Mouse (Mus musculus): ENCODE data around the gene Nmi. TPM values are rescaled to one million over a fixed set of nuclear protein-coding genes. Genes with fewer than 3 reads are reported as not detected.

The Nmi gene
- polyA plus RNA-seq, 1 experiment from 2014 or later: 10.6 TPM

DNA sequence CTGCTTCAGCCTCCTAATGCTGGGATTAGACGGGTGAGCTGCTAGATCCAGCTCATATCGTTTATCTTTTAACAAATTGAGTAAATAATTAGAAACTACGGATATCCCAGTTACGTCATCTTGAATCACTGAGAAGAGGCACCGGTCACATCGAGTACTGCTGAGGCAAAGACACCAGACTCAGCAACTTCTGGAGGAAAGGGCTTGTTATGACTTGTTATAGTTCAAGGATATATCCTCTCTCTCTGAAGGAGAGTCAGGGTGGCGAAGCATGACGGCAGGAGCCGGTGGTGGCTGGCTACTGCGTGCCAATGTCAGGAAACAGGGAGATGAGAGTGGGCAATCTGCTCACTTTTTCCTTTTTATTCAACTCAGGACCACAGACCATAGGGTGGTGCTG, 11.9 kb upstream of the Nmi start:
- H3K4me3 ChIP-seq (replicated peaks): no peak overlapping the region
- no peak overlapping the region for H3K27ac ChIP-seq
- no peaks in the 10 kb centered on the region for H3K27me3 ChIP-seq
- ATAC-seq (ENCODE audit: low read depth) (no peak), DNase-seq (no peak)
- no peaks in the 10 kb centered on the region for H3K36me3 ChIP-seq
- no peak overlapping the region for H3K9ac ChIP-seq
- H3K9me3 ChIP-seq (replicated peaks): no peaks in the 10 kb centered on the region
- no peak overlapping the region for H3K4me2 ChIP-seq
- peaks cover 7% of the 10 kb centered on the region; the same call in 1 of the 2 replicates for H3K4me1 ChIP-seq (replicated peaks)
- WGBS (ENCODE audit: insufficient replicate concordance): 78% methylated on average over 10 of the region's 10 CpGs

DNA sequence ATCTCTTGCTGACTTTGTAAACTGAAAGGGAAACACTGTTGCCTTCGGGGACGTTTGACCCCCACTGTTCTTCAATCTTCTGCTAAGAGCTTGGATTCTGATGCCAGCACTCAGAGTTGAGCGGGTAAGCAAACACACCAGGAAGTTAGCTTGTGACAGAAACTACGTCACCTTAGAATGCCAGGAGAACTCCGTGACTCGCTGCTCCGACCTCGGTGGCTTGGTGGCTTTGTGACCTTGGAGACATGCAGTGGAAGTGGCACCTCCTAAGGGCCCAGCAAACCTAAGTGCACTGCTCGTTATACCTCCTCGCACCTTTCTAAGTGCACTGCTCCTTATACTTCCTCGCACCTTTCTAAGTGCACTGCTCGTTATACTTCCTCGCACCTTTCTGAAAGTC, 9.0 kb upstream of the Nmi start:
- H3K9ac ChIP-seq: no peak overlapping the region
- DNase-seq (no peak), ATAC-seq (ENCODE audit: low read depth) (no peak)
- peaks cover 7% of the 10 kb centered on the region; the same call in 1 of the 2 replicates for H3K4me1 ChIP-seq (replicated peaks)
- H3K27ac ChIP-seq: no peak overlapping the region
- peak overlapping the region; percentile 51 for H3K4me2 ChIP-seq
- peak overlapping the region; percentile 29 for H3K4me3 ChIP-seq (replicated peaks)
- H3K9me3 ChIP-seq (replicated peaks): no peaks in the 10 kb centered on the region
- 30% methylated on average over 13 of the region's 13 CpGs for WGBS (ENCODE audit: insufficient replicate concordance)
- H3K27me3 ChIP-seq: no peaks in the 10 kb centered on the region
- H3K36me3 ChIP-seq: no peaks in the 10 kb centered on the region

- H3K4me1 ChIP-seq (replicated peaks): peaks cover 7% of the 10 kb centered on the region; the same call in 1 of the 2 replicates
- H3K9me3 ChIP-seq (replicated peaks): no peaks in the 10 kb centered on the region
- H3K27me3 ChIP-seq: no peaks in the 10 kb centered on the region
- WGBS (ENCODE audit: insufficient replicate concordance): 12% methylated on average over 11 of the region's 11 CpGs
- H3K36me3 ChIP-seq: no peaks in the 10 kb centered on the region
- peak overlapping the region; percentile 41; the same call in 1 of the 2 replicates for H3K9ac ChIP-seq
- no peak for DNase-seq
- H3K27ac ChIP-seq: no peak overlapping the region
- no peak for ATAC-seq (ENCODE audit: low read depth)
- H3K4me2 ChIP-seq: peak overlapping the region; percentile 51
- H3K4me3 ChIP-seq (replicated peaks): peak overlapping the region; percentile 22; the same call in 1 of the 2 replicates
These were observed 8.3 kb upstream of the Nmi start for GRCm38 (mm10) chr2:51981630-51982029.

GRCm38 (mm10) chr2:51972641-51973409, 469 bp downstream of the Nmi start:
- no peaks in the 10 kb centered on the region for H3K9me3 ChIP-seq (replicated peaks)
- peak overlapping the region; percentile 71 for H3K27ac ChIP-seq
- peak overlapping the region; percentile 74 for H3K9ac ChIP-seq
- H3K36me3 ChIP-seq: no peaks in the 10 kb centered on the region
- H3K27me3 ChIP-seq: no peaks in the 10 kb centered on the region
- peak overlapping the region; percentile 77 for H3K4me3 ChIP-seq (replicated peaks)
- peak overlapping the region; percentile 80 for H3K4me2 ChIP-seq
- 3% methylated on average over 40 of the region's 40 CpGs for WGBS (ENCODE audit: insufficient replicate concordance)
- peak; percentile 80 for ATAC-seq (ENCODE audit: low read depth)
- H3K4me1 ChIP-seq (replicated peaks): peaks cover 14% of the 10 kb centered on the region
- DNase-seq: no peak

DNA sequence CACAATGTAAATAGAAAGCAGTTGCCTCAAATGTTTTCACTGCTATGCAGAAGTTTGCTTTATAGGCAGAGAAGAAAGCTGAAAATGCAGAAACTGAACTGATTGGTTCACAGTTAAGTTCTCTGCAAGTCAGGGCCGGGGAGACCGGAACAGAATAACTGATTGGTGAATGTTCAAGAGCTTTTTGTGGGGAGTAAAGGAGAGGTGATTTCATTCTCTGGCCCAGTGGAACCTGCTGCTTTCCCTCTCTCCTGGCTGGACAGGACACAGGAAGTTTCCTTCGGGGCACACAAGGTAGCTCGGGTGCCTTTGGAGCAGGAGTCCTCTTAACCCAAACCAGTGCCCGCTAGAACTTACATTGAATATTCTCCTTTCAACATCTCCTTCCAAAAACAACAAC, 1.2 kb downstream of the Nmi start:
- Histone ChIP-seq H3K9ac (peak overlapping the region; percentile 74), H3K36me3 (no peaks in the 10 kb centered on the region), H3K4me1 (replicated peaks) (peaks cover 14% of the 10 kb centered on the region), H3K4me3 (replicated peaks) (peak overlapping the region; percentile 77), H3K27me3 (no peaks in the 10 kb centered on the region), H3K4me2 (peak overlapping the region; percentile 80), H3K27ac (peak overlapping the region; percentile 71; the same call in 1 of the 2 replicates), H3K9me3 (replicated peaks) (no peaks in the 10 kb centered on the region)
- DNase-seq (no peak), ATAC-seq (ENCODE audit: low read depth) (peak; percentile 31; the same call in 1 of the 2 replicates)
- 19% methylated on average over 5 of the region's 5 CpGs for WGBS (ENCODE audit: insufficient replicate concordance)

GRCm38 (mm10) chr2:51970897-51971296, 2.4 kb downstream of the Nmi start:
- 89% methylated on average over 4 of the region's 4 CpGs for WGBS (ENCODE audit: insufficient replicate concordance)
- Histone ChIP-seq H3K9ac (no peak overlapping the region), H3K36me3 (no peaks in the 10 kb centered on the region), H3K4me1 (replicated peaks) (peaks cover 14% of the 10 kb centered on the region), H3K27ac (no peak overlapping the region), H3K4me3 (replicated peaks) (no peak overlapping the region), H3K9me3 (replicated peaks) (no peaks in the 10 kb centered on the region), H3K4me2 (no peak overlapping the region), H3K27me3 (no peaks in the 10 kb centered on the region)
- ATAC-seq (ENCODE audit: low read depth) (no peak), DNase-seq (no peak)

DNA sequence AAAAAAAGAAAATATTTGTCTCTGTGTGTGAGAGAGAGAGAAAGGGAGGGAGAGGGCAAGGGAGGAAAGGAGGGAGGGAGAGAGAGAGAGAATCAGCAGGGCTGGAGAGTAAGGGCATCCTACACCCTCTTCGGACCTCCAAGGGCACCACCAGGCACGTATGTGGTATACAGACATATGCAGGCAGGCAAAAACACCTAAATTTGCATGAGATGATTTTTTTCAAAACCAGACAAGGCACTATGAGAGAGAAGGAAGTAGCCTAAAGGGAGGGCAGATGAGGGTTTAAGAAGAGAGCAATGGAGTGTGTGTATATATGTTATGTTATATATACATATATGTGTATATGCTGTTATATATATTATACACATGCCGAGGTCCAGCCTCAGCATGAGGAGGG, 6.0 kb downstream of the Nmi start:
- 67% methylated on average over 3 of the region's 3 CpGs for WGBS (ENCODE audit: insufficient replicate concordance)
- no peak overlapping the region for H3K27ac ChIP-seq
- H3K36me3 ChIP-seq: no peaks in the 10 kb centered on the region
- no peaks in the 10 kb centered on the region for H3K27me3 ChIP-seq
- no peak overlapping the region for H3K4me3 ChIP-seq (replicated peaks)
- no peaks in the 10 kb centered on the region for H3K9me3 ChIP-seq (replicated peaks)
- peaks cover 4% of the 10 kb centered on the region for H3K4me1 ChIP-seq (replicated peaks)
- H3K9ac ChIP-seq: no peak overlapping the region
- DNase-seq: no peak
- H3K4me2 ChIP-seq: no peak overlapping the region
- ATAC-seq (ENCODE audit: low read depth): no peak

GRCm38 (mm10) chr2:51953648-51954204, 19.6 kb downstream of the Nmi start:
- Histone ChIP-seq H3K4me1 (replicated peaks) (no peaks in the 10 kb centered on the region), H3K4me3 (replicated peaks) (no peak overlapping the region), H3K36me3 (no peaks in the 10 kb centered on the region), H3K4me2 (no peak overlapping the region), H3K9me3 (replicated peaks) (no peaks in the 10 kb centered on the region), H3K9ac (no peak overlapping the region), H3K27me3 (no peaks in the 10 kb centered on the region), H3K27ac (no peak overlapping the region)
- no peak for DNase-seq
- 54% methylated on average over 7 of the region's 7 CpGs for WGBS (ENCODE audit: insufficient replicate concordance)
- no peak for ATAC-seq (ENCODE audit: low read depth)

DNA sequence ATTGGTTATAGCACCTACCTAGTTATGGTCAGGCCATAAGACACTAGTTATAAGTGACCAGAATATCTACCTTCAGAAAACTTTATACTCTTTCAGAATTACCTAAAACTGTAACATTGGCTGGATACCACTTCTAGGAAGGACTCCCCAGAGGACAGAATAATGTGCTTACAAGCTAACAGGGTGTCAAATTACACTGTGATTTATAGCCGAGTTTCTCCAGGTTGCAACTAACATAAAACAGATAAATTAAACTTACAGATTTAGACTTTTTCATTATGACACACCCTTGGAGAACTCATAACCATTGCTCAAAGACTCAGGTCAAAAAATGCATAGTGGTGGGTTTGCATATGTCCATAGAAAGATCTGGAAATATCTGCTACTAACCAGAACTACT, 22.4 kb downstream of the Nmi start:
- Histone ChIP-seq H3K4me2 (no peak overlapping the region), H3K9ac (no peak overlapping the region), H3K27ac (no peak overlapping the region), H3K27me3 (no peaks in the 10 kb centered on the region), H3K4me3 (replicated peaks) (no peak overlapping the region), H3K36me3 (no peaks in the 10 kb centered on the region), H3K9me3 (replicated peaks) (no peaks in the 10 kb centered on the region), H3K4me1 (replicated peaks) (no peaks in the 10 kb centered on the region)
- WGBS (ENCODE audit: insufficient replicate concordance): 50% methylated on average over 1 of the region's 1 CpGs
- ATAC-seq (ENCODE audit: low read depth): no peak
- no peak for DNase-seq

- Histone ChIP-seq H3K4me3 (replicated peaks) (no peak overlapping the region), H3K4me1 (replicated peaks) (no peaks in the 10 kb centered on the region), H3K9me3 (replicated peaks) (no peaks in the 10 kb centered on the region), H3K36me3 (no peaks in the 10 kb centered on the region), H3K27ac (no peak overlapping the region), H3K9ac (no peak overlapping the region), H3K4me2 (no peak overlapping the region), H3K27me3 (no peaks in the 10 kb centered on the region)
- ATAC-seq (ENCODE audit: low read depth) (no peak), DNase-seq (no peak)
- WGBS (ENCODE audit: insufficient replicate concordance): 71% methylated on average over 6 of the region's 6 CpGs
These were observed 25.0 kb downstream of the Nmi start for GRCm38 (mm10) chr2:51948105-51948830.

- no peaks in the 10 kb centered on the region for H3K9me3 ChIP-seq (replicated peaks)
- 54% methylated on average over 2 of the region's 2 CpGs for WGBS (ENCODE audit: insufficient replicate concordance)
These were observed 27.5 kb downstream of the Nmi start for GRCm38 (mm10) chr2:51945812-51946211.

More at GRCm38 (mm10) chr2:51945812-51946211, 27.5 kb downstream of the Nmi start:
- no peak for DNase-seq
- Histone ChIP-seq H3K36me3 (no peaks in the 10 kb centered on the region), H3K4me3 (replicated peaks) (no peak overlapping the region), H3K4me2 (no peak overlapping the region), H3K9ac (no peak overlapping the region), H3K27ac (no peak overlapping the region), H3K27me3 (no peaks in the 10 kb centered on the region), H3K4me1 (replicated peaks) (peaks cover 11% of the 10 kb centered on the region)
- no peak for ATAC-seq (ENCODE audit: low read depth)

Data from liver, embryonic 13.5 days (tissue).